Mouse (Mus musculus) testis, adult 2 months (tissue): ENCODE results near the gene Chek2. TPM values are rescaled to one million over a fixed set of nuclear protein-coding genes. Genes with fewer than 3 reads are reported as not detected.

Source experiments
- H3K27ac ChIP-seq: fragments of 200-500 bp; 2 replicates; pipeline ENCODE4 v1.5.1; 2012; ENCODE audit warnings: low read depth, low read length; ENCODE audit not compliant: control insufficient read depth, insufficient read depth
- H3K27me3 ChIP-seq: fragments of 200-500 bp; 2 replicates; pipeline ENCODE4 v1.6.1; 2012; ENCODE audit warnings: mild to moderate bottlenecking, low read length, moderate library complexity; ENCODE audit not compliant: control insufficient read depth, insufficient read depth
- H3K36me3 ChIP-seq: fragments of 200-500 bp; 2 replicates; pipeline ENCODE4 v1.6.1; 2012; ENCODE audit warnings: mild to moderate bottlenecking, low read length; ENCODE audit not compliant: control insufficient read depth, insufficient read depth
- H3K4me1 ChIP-seq: fragments of 200-500 bp; 2 replicates; pipeline ENCODE4 v1.6.1; 2012; ENCODE audit warnings: low read length; ENCODE audit not compliant: control insufficient read depth, insufficient read depth
- H3K4me3 ChIP-seq: fragments of 200-500 bp; 2 replicates; pipeline ENCODE4 v1.5.1; 2012; ENCODE audit warnings: low read depth, mild to moderate bottlenecking, low read length, moderate library complexity, mixed read lengths; ENCODE audit not compliant: control insufficient read depth
- CTCF ChIP-seq: fragments of 200-500 bp; IDR thresholded peaks from 2 replicates; pipeline ENCODE4 v1.5.1; 2012; ENCODE audit warnings: low read depth, mild to moderate bottlenecking, inconsistent platforms, low read length, moderate library complexity; ENCODE audit not compliant: control insufficient read depth, insufficient read depth, insufficient replicate concordance
- POLR2A ChIP-seq: fragments of 200-500 bp; IDR thresholded peaks from 2 replicates; pipeline ENCODE4 v1.6.1; 2012; ENCODE audit warnings: low read depth, mild to moderate bottlenecking, inconsistent platforms, low read length, moderate library complexity; ENCODE audit not compliant: control insufficient read depth
- polyA plus RNA-seq: library from polyadenylated mRNA; depleted of rRNA; stranded (reverse); fragments of >200 nt; gene quantifications from 2 replicates; pipeline ENCODE4 v1.2.3, GENCODE M21; 2012; rRNA removed

Chek2 gene
- polyA plus RNA-seq, 1 experiment: 1.7 TPM

DNA sequence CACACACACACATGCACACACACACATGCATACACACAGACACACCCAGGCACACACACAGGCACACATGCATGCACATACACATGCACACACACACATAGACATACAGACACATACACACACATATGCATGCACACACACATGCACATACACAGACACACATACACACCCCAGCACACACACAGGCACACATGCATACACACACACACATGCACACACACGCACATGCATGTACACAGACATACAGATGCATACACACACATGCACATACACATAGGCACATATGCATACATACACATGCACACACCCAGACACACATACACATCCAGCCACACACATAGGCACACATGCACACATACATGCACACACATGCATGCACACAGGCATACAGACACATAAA is 66.9 kb downstream of the Chek2 start:
- Histone ChIP-seq H3K27me3 (no peaks in the 10 kb centered on the region), H3K27ac (no peak overlapping the region), H3K36me3 (no peaks in the 10 kb centered on the region), H3K4me1 (no peaks in the 10 kb centered on the region), H3K4me3 (no peak overlapping the region)
- TF ChIP-seq POLR2A: no peak
- no peak for TF ChIP-seq CTCF

DNA sequence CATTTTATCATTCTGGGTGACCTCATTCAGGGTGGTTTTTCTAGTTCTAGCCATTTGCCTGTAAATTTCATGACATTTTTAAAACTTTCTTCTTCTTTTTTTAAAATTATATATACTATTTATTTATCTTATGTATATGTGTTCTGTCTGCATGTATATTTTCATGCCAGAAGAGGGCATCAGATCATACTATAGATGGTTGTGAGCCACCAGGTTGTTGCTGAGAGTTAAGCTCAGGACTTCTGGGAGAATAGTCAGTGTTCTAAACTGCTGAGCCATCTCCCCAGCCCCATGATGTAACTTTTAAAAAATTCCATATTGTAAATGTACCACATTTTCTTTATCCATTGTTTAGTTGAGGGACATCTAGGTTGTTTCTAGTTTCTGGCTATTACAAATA is 69.1 kb downstream of the Chek2 start:
- TF ChIP-seq CTCF (no peak), POLR2A (no peak)
- no peak overlapping the region for H3K4me3 ChIP-seq
- H3K36me3 ChIP-seq: no peaks in the 10 kb centered on the region
- H3K27me3 ChIP-seq: no peaks in the 10 kb centered on the region
- H3K4me1 ChIP-seq: no peaks in the 10 kb centered on the region
- no peak overlapping the region for H3K27ac ChIP-seq

- Histone ChIP-seq H3K36me3 (no peaks in the 10 kb centered on the region), H3K27me3 (no peaks in the 10 kb centered on the region), H3K4me3 (no peak overlapping the region), H3K27ac (no peak overlapping the region), H3K4me1 (no peaks in the 10 kb centered on the region)
- TF ChIP-seq POLR2A (no peak), CTCF (no peak)
These were observed 70.3 kb downstream of the Chek2 start for GRCm38 (mm10) chr5:110909955-110910589.

DNA sequence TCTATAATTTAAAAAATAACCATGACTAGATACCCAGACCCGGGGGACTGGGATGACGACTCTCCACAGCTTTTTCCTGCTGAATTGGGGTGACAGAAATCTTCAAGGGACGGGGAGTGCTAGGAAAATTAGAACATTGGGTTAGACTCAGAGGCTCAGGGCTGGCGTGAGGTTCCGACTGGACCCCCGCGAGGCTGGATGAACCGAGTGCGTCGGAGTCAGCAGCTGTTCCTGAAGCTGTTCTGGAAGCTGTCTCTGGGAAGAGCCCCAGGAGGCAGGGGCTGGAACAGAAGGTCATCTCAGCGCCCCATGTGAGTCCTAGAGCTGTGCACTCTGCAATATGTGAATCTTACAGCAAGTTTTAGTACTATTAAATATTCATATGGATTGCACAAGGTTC is 75.1 kb downstream of the Chek2 start:
- Histone ChIP-seq H3K27ac (no peak overlapping the region), H3K4me1 (no peaks in the 10 kb centered on the region), H3K4me3 (no peak overlapping the region), H3K27me3 (no peaks in the 10 kb centered on the region), H3K36me3 (no peaks in the 10 kb centered on the region)
- no peak for TF ChIP-seq CTCF

GRCm38 (mm10) chr5:110916241-110916640 is 76.5 kb downstream of the Chek2 start:
- H3K36me3 ChIP-seq: no peaks in the 10 kb centered on the region
- H3K27ac ChIP-seq: no peak overlapping the region
- TF ChIP-seq POLR2A (no peak), CTCF (no peak)
- no peaks in the 10 kb centered on the region for H3K4me1 ChIP-seq
- no peak overlapping the region for H3K4me3 ChIP-seq
- no peaks in the 10 kb centered on the region for H3K27me3 ChIP-seq

GRCm38 (mm10) chr5:110919541-110919940 is 79.8 kb downstream of the Chek2 start:
- no peaks in the 10 kb centered on the region for H3K4me1 ChIP-seq
- H3K36me3 ChIP-seq: no peaks in the 10 kb centered on the region
- H3K27me3 ChIP-seq: no peaks in the 10 kb centered on the region
- no peak for TF ChIP-seq CTCF
- H3K4me3 ChIP-seq: no peak overlapping the region
- H3K27ac ChIP-seq: no peak overlapping the region

DNA sequence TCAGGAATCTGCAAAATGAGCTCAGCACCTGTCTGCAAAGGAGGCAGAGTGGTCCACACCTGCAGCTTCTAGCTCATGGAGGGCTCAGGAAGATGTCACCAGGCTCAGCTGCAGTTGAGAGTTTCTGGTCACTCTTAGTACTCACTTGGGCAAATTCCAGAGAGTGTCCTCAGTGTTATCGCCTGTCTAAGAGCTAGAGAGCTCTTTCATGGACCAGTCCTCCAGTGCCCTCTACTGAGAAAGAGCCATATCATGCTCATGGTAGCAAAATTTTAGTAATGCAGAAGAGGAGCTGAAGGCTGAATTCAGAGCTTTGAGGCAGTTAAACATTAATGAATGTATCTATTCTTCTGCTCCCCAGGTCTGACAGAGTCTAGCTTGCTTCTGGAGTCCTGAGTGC is 83.6 kb downstream of the Chek2 start:
- Histone ChIP-seq H3K27ac (no peak overlapping the region), H3K4me3 (no peak overlapping the region), H3K4me1 (no peaks in the 10 kb centered on the region), H3K27me3 (no peaks in the 10 kb centered on the region), H3K36me3 (no peaks in the 10 kb centered on the region)
- TF ChIP-seq CTCF: no peak
- no peak for TF ChIP-seq POLR2A

Other genes with a start within 250 kb of the Chek2 start
- 40.3 and 45.1 TPM in 2 replicates for gene Noc4l, start 186.6 kb upstream of the Chek2 start, polyA plus RNA-seq
- 22.8 and 24.5 TPM in 2 replicates for gene Ddx51, start 186.5 kb upstream of the Chek2 start, polyA plus RNA-seq
- 196 and 227 TPM in 2 replicates for gene Ep400, start 69.3 kb upstream of the Chek2 start, polyA plus RNA-seq
- 5.2 and 5.6 TPM in 2 replicates for gene Pus1, start 59.3 kb upstream of the Chek2 start, polyA plus RNA-seq
- 15.4 and 16.1 TPM in 2 replicates for gene Ulk1, start 29.9 kb upstream of the Chek2 start, polyA plus RNA-seq
- gene Hscb, start 202 bp upstream of the Chek2 start, polyA plus RNA-seq: 15.8 and 16.3 TPM in 2 replicates
- gene Ttc28, start 39.8 kb downstream of the Chek2 start, polyA plus RNA-seq: 4.6 and 4.7 TPM in 2 replicates